Mouse (Mus musculus) large intestine, adult 2 months (tissue): ENCODE measurements around the gene Bmp7. TPM values are rescaled to one million over a fixed set of nuclear protein-coding genes. Genes with fewer than 3 reads are reported as not detected.
A peak's percentile ranks its signal among the peaks of the same experiment; 100 is the strongest.

Experiments used
- DNase-seq: peaks from one replicate; pipeline ENCODE4 v3.0.0-alpha.2; 2012; ENCODE audit warnings: low read depth, low spot score
- WGBS: fragments of 180-500 bp; shearing (Covaris S2); methylation state at CpG from one replicate; pipeline ENCODE4 v1.1.7; 2018; 5-methylcytosine and 5-hydroxymethylcytosine counted together
- polyA plus RNA-seq: library from polyadenylated mRNA; depleted of rRNA; stranded (reverse); fragments of >200 nt; gene quantifications from 2 replicates; pipeline ENCODE4 v1.2.3, GENCODE M21; 2012

Bmp7 gene
- polyA plus RNA-seq, 1 experiment, result 10.8 TPM

GRCm38 (mm10) chr2:172862424-172862823, 77.7 kb downstream of the Bmp7 start:
- WGBS, result 35% methylated on average over 19 of the region's 19 CpGs
- no peak for DNase-seq

DNA sequence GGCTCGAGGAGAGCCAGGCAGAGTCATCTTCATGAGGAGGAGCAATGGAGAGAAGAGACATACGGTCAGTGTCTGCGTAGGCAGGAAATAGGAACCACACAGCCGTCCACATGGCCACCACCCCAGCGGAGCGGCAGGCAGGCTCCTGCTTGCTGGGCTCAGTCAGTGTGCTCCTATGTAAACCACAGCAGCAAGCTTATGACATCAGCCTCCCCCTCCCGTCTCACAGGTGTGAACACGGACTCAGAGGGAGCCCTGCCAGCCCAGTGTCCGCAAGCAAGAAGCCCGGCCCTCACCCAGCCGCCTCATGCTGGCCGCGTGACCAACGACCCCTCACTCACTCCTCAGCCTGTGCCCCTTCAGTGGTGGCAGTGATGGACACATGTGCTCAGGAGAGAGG, 78.5 kb downstream of the Bmp7 start:
- WGBS, result 58% methylated on average over 14 of the region's 14 CpGs
- no peak for DNase-seq

- 75% methylated on average over 8 of the region's 8 CpGs for WGBS
- no peak for DNase-seq
These were observed 79.5 kb downstream of the Bmp7 start for GRCm38 (mm10) chr2:172860593-172860992.

- WGBS, result 76% methylated on average over 7 of the region's 7 CpGs
- no peak for DNase-seq
These were observed 80.0 kb downstream of the Bmp7 start for GRCm38 (mm10) chr2:172860104-172860503.

GRCm38 (mm10) chr2:172857048-172857447, 83.1 kb downstream of the Bmp7 start:
- DNase-seq, result no peak
- WGBS, result 51% methylated on average over 10 of the region's 10 CpGs

DNA sequence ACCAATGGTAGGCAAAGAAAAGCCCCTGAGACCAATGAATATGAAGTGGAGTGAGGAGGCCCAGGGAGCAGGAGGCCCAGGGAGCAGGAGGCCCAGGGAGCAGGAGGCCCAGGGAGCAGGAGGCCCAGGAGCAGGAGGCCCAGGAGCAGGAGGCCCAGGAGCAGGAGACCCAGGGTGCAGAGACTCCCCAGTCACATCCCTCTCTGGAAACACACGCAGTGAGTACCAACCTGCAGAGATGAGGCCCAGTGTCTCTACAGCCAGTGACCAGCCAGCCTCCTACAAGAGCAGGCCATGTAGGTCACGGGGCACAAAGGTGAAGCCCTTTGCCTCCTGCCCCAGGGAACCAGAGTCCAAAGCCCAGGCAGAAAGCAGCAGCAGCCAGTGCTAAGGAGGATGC, 83.6 kb downstream of the Bmp7 start:
- WGBS, result 65% methylated on average over 2 of the region's 2 CpGs

GRCm38 (mm10) chr2:172854136-172854535, 86.0 kb downstream of the Bmp7 start:
- WGBS, result 67% methylated on average over 2 of the region's 2 CpGs
- DNase-seq, result no peak

More for the DNA sequence above, 83.6 kb downstream of the Bmp7 start:
- no peak for DNase-seq

GRCm38 (mm10) chr2:172851773-172852172, 88.3 kb downstream of the Bmp7 start:
- WGBS, result 56% methylated on average over 11 of the region's 11 CpGs
- no peak for DNase-seq

DNA sequence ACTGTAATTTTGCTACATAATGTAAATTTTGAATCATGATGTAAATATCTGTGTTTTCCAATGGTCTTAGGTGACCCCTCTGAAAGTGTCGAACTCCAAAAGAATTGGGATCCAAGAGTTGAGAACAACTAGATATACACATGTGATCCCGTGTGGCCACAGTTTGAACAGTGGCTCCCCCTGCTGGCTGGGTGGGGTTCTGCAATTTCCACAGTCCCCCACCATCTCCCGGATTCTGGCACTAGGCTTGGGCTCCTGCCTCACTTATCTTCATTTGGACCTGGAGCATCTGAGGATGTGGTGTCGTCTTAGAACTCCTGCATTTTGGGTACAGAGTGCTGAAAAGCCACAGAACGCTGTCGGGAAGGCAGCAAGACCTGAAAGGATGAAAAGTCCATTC, 91.9 kb downstream of the Bmp7 start:
- no peak for DNase-seq
- 67% methylated on average over 6 of the region's 6 CpGs for WGBS

DNA sequence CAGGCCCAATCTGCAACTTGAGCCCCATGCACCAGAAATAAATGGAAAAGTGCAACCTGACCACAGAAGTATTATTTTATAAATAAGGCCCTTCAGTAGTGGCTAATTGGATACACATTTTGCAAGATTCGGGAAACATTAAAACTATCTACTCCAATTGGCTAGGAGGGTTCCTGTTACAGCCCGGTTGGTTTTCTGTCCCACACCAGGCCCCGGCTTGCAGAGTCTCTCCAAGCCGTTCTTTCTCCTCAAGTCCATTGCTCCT, 93.9 kb downstream of the Bmp7 start:
- DNase-seq, result no peak
- WGBS, result 82% methylated on average over 4 of the region's 4 CpGs

DNA sequence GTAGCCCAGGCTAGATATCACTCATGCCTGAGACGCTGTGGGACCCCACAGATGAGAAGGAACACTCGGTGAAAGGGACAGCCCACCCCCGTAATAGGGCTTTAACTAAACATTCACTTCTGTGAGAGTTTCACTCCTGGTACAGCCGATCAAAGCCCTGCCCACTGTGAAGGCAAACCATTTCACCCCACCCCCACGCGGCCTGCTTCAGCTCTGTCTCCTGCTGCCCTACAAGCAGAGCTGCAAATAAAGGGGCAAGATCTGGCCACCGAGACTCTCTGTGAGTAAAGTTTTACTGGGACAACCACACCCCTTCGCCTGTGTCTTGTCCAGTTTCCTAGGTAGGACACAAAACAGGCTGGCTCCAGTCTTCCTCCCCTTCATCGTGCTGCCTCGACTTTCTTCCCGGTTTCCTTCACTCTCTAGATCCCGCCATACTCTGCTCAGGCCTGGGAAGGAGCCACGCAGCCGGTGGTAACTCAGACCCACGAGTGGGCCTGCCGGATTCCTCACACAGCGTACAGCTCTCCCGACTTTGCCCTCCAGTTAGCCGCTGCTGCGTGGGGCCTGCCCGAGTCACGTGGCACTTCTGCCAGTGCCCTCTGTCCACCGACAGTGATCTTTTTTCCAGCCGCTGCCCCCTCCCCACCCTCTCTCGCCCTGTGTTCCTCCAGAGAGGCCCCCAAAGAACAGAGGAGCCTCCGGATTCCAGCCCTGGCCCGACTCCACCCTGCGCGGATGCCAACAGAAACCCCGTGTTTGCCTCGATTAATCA, 94.4 kb downstream of the Bmp7 start:
- DNase-seq, result no peak
- WGBS, result 61% methylated on average over 31 of the region's 31 CpGs

DNA sequence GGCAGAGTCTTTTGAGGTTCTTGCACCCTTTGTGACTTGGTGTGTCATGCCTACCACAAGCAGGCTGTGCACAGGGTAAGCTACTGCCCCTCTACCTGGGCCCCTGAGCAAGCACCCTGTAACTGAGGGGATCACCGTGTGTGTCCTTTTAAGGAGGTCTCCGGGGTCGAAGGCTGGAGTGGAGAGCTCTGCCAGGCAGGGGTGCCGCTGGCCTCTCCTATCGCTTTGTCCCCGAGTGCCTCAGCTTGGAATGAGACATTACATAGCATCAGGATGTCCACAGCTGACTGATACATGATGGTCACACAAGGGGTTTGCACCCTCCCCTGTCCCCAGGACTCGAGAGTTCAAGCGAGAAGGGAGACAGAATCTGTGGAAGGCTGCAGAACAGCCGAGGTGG, 96.2 kb downstream of the Bmp7 start:
- 84% methylated on average over 9 of the region's 9 CpGs for whole genome bisulfite sequencing
- no peak for DNase-seq

- DNase-seq, result no peak
- WGBS, result 58% methylated on average over 4 of the region's 4 CpGs
These were observed 97.8 kb downstream of the Bmp7 start for GRCm38 (mm10) chr2:172842306-172842705.

GRCm38 (mm10) chr2:172840905-172841750, 99.0 kb downstream of the Bmp7 start:
- WGBS, result 42% methylated on average over 11 of the region's 11 CpGs
- DNase-seq, result no peak

DNA sequence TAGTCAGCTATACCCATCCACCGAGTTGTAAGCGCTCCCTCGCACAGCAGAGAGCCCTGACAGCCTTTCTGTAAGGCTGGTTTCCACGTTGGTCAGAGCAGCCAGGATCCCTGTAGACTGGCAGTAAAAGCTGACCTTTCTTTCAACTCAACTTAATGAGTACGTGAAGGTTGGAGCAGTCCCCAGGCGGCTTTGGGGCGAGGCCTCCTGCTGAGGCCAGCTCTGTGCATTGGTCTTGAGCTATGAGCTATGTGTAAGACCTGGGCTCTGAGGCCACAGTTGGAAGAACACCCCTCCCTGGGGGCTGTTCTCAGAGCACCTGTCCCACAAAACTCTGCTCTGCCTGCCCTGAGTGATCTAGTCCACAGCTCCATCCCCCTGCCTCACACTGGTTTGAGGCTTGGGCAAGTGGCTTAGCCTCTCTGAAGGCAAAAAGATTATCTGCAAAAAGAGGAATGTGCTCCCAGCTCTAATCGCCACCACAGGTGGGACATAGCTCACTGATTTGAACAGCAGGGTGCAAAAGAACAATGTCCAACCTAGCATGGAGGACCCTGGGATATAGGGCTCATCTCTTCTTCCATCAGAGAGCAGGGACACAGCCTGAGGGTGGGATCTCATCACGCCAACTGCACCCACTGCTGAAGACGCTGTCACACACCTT, 100.7 kb downstream of the Bmp7 start:
- DNase-seq, result no peak
- 43% methylated on average over 10 of the region's 10 CpGs for WGBS

GRCm38 (mm10) chr2:172836516-172836915, 103.6 kb downstream of the Bmp7 start:
- DNase-seq, result no peak
- WGBS, result 72% methylated on average over 6 of the region's 6 CpGs

GRCm38 (mm10) chr2:172833196-172833595, 106.9 kb downstream of the Bmp7 start:
- no peak for DNase-seq
- WGBS, result 33% methylated on average over 2 of the region's 2 CpGs

- peak; percentile 24 for DNase-seq
- WGBS, result 18% methylated on average over 5 of the region's 5 CpGs
These were observed 108.4 kb downstream of the Bmp7 start for GRCm38 (mm10) chr2:172831762-172832161.

DNA sequence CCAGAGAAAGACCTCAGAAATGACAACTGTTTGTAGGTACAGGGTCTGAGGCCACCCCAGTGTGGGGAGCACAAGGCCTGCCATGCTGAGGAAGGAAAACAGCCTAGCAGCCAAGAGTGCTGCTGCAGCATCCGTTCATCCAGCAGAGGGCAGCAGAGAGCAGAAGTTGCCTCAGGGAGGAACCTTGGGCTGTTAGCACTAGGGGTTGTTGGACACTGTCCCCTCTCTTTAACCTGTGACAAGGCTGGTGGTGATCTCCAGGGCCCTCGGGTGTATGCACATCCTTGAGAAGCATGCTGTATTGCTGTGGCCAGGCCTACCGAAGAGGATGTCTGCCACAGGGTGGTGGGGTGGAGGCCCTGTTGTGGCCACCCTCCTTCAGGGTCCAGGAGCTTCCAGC, 109.0 kb downstream of the Bmp7 start:
- DNase-seq, result peak; percentile 60
- WGBS, result 14% methylated on average over 3 of the region's 3 CpGs

GRCm38 (mm10) chr2:172828229-172828628, 111.9 kb downstream of the Bmp7 start:
- no peak for DNase-seq
- 66% methylated on average over 5 of the region's 5 CpGs for WGBS

GRCm38 (mm10) chr2:172827564-172827963, 112.6 kb downstream of the Bmp7 start:
- WGBS, result 20% methylated on average over 7 of the region's 7 CpGs
- DNase-seq, result peak; percentile 28
